Mouse (Mus musculus) neutrophil, adult 5-6 weeks (primary cell): ENCODE measurements around the gene C530025M09Rik. TPM values are rescaled to one million over a fixed set of nuclear protein-coding genes. Genes with fewer than 3 reads are reported as not detected.

Experiments
- ATAC-seq: fragments of 151-379, 151-347 bp; 2 replicates; pipeline ENCODE4 v1.8.0; 2017; ENCODE audit warnings: mild to moderate bottlenecking, moderate TSS enrichment; ENCODE audit not compliant: insufficient number of reproducible peaks, poor library complexity, low FRiP score, severe bottlenecking; ENCODE audit errors: extremely low read depth
- total RNA-seq: library from RNA; stranded (forward); fragments of 200-1000 nt; gene quantifications from 2 replicates; pipeline ENCODE4 v1.2.3, GENCODE M21; 2017

C530025M09Rik gene
- total RNA-seq = not detected in 2 replicates

DNA sequence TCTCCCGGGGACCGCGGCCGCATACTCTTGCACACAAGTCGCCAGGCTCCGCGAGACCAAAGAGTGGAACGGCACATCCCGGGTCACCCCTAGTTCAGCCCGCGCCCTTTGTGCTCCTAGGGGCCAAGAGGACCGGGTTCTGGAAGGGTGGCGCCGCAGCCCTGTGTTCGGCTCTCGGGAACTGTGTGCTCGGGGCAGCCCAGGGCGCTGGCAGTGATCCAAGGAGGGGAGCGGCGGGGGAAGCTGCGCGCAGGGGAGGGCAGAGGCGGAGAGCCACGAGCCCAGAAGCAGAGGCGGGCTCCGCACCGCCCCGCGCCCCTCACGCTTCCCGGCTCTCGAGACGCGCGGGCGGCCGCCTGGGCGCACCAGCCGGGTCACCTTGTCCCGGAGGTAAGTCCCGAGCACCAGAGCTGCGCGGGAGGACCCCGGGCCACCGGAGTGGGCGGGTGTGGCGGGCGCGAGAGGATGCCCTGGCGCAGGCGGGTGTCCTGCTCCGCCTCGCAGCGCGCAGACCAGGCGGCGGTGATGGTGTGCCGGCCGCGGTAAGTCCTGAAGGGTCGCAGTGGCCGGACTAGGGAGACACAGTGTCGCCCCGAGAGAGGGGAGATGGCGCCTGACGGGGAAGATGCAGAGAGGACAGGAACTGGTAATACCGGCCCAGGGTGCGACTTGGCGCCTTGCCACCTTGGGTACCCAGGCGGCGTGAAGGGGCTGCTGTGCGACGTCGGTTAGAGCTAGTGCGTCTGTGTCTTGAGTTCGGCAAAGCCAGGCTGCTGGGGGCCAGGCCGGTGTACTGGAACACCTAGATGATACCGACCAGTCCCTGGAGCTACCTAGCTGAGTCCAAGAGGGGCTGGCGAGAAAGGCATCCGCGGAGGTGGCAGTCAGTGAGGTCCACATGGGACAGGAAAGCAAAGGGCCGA, at the start of gene C530025M09Rik:
TSS of gene C530025M09Rik (minus strand) at position 678 of the 923 bp plus-strand sequence.
- no peak for ATAC-seq

DNA sequence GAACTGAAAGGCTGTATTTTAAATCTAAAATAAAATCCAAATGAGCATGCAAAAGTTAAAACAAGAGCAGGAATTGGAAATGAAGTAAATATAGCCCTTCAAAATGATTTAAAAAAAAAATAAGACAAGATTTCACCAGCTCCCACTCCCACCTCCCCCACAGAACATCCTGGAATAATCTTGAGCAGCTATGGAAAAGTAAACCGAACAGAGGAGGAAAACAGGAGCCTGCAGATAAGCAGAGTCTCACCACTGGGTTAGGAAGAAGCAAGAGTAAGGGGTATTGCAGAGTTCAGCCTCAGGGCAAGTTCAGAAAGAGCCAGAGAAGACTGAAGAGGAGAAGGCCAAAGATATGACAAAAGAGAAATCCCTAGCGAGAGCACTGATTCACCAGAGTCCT, 46.9 kb upstream of the C530025M09Rik start:
- ATAC-seq = no peak

DNA sequence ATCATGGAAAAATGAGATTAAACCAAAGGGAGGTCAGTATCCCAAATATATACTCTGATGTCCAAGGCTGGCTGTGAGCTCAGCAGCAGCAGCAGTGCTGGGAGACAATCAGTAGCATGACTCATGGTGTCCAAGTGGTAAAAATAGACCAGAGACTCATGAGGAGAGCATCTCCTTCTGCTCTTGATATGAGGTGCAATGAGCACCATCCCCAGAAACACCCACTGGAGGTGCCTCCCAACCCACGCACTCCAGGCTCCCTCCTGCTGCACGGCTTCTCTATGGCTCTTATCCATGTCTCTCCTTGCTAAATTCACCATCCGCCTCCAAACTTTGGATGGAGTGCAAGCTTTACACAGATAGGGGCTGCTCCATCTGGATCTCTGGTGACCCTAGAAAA, 42.3 kb upstream of the C530025M09Rik start:
- no peak for ATAC-seq

DNA sequence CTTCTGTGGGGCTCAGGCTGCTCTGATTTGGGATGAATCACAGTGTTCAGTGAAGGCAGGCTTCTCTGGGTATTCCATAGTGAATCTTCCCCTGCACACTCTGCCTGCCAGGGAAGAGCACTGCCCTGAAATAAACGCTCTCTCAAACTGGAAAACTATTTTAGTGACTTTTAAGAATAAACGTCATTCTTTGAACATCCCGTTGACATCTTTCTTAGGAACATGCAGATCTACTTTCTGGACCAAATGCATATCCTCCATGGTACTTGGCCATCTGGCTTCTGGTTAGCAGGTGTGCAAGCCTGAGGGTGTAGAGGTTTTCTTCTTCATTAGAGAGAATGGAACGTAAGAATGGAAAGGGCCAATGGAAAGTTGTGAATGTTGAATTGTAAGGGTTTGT, 41.5 kb upstream of the C530025M09Rik start:
- ATAC-seq = no peak

DNA sequence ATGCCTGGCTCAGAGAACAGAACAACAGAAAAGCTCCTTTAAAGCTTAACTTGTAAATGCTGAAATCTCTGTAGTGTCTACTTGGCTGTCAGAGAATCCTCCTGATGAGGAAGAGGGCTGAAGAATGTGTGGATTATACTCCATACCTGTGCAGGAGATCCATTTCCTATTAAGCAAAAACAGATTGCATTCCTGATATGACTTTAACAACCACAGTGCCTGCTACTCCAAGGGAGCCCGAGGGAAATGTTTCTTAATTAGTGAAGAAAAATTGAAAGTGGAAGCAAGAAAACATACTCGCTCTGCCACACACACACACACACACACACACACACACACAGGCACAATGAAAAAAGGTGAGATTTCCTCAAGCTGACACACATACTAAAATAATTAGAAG, 39.5 kb upstream of the C530025M09Rik start:
- no peak for ATAC-seq

DNA sequence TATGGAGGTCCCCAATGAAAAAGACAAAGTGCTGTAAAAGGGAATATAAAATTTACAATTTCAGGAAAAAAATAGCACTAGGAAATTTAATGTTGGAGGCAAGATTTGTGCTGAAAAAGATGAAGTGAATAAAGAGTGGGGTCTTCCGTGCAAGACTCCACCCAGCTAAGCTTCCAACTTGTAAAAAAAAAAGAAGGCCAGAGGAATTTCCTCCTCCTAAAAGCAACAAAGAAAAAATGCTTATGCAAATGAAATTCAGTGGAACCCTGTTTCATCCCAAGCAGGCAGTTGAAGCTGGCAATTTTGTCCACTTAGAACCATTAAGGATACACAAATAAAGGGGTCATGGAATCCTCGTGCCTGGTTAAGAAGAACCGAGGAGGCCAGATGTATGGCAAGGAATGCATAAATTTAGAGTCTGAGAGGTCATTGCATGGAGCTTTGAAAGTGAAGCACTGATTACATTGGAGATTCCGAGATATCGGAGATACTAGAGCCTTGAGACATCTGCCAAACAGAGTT, 35.0 kb upstream of the C530025M09Rik start:
- no peak for ATAC-seq

DNA sequence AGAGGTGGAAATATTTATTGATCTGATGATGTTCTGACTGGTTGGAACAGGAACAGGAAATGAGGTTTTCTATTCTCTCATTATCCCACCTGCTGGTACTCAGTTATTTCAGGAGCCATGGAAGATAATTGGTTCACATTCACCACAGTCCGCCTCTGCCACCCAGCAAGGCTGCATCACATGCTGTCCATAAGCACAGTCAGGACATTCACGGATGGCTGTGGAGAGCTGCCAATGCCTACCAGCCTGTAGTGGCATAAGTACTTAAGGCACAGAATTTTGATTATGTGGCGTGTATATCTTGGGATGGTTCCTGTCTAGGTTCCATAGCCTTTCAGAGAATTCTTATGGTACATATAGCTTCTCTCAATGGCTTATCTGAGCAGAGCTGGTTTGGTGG, 30.0 kb upstream of the C530025M09Rik start:
- ATAC-seq = no peak

DNA sequence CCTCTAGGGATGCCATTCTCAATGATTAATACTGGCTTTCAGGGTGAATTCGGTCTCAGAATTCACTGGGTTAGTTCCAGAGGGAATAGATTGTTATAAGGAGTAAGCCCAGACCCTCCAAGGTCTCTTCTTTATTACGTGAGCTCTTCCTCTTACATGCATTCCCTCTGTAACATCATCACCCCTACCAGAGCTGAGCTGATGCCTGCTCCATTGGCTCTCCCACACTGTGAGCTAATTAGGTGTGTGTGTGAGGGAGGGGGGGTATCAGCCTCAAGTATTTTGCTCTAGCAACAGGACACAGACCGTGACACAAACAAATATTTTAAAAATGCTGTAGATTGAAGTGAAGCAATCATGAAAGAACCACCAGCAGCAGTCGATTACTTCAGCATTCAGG, 17.8 kb upstream of the C530025M09Rik start:
- ATAC-seq = no peak

DNA sequence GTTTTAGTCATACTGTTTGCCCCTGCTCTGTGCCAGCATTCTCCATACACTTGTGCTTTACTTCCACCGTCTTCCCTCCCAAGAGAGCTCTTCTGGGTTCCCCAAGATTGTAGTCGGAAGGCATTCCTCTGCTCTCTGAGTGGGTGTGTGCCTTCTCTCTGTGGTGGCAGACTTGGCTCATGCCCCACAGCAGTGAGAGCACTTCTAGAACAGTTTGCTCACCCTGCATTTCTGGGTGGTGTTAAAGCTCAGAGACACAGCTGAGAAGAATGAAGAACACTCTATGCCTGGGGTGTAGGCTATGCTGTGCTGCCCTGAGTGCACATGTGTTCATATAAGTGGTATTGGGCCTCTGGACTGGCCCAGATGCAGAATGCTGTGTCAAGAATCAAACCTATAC, 13.6 kb upstream of the C530025M09Rik start:
- no peak for ATAC-seq

DNA sequence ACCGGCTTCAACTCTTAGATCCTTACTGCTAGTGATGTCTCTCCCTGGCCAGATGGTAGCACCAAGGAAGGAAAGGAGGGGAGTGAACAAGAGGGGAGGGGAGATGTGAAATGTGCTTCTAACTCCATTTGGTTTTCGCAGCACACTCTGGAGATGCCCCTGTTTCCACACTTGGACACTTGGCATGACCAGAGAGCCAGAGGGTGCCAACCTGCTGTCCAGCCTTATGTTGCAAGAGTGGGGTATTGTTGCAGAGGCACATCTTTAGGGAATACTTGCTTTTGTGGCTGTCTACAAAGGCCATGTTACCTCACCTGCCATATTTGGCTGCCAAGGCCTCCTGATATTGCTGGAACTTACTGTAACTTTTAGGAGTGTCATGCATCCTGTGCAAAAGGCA, 8.7 kb upstream of the C530025M09Rik start:
- no peak for ATAC-seq

DNA sequence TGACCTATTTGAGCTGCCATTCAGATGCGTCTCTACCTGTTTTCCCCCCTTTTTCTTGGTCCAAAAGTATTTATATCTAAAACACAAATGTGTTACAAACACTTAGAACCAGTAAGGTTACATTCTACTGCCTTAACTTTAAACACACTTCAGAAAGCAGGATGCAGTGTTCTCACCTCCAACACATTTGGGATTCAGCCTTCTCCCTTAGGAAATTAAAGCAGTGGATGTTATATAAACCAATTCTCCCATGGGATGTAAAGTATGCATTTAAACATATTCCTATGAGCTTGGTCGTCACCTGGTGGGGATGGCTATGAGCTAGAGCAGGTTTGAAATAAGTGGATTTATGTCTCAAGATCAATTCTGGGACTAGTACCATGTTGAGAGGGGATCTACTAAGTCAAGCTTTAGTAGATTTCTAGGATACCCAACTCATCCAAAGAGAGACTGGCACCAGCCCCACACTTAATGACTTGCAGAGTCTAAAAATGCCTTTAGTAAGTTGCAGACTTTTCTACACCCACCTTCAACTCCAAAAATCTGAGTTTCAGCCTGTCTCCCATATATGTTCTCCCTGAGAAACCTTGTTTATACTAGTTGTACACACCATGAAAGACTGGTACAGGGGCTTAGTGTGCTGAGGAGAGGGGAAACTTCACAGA, 5.6 kb upstream of the C530025M09Rik start:
- no peak for ATAC-seq

DNA sequence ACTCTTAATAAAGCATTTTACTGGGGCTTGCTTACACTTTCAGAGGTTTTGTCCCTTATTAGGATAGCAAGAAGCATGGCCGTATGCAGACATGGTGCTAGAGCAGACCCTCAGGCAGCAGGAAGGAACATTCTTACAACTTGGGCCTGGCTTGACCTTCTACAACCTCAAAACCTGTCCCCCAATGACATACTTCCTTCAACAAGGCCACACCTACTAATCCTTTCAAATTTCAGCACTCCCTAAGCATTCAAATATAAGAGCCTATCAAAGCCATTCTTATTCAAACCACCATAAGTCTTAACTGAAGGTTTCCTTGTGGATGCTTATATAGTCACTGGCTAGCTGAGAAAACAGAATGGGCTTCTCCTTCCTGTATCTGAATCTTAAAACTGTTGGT, 4.1 kb upstream of the C530025M09Rik start:
- no peak for ATAC-seq

DNA sequence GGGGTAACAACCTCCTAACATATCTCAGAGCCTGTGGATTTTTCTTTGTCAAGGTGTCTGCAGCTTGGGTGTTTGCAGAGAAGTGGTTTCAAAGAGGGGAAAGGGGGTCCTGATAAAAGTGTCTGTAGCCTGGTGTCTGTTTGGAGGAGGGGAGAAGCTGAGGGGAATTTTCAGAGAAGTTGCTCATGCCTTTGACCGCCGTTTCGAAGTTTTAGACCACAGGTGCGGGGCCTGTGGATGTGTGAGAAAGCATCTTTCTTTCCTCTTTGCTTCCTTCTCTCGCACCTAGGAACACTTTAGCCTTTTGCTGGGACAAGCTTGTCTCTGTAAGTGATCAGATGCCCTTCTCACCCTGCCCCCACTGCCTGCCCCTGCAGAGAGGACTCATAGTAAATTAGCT, 1.3 kb upstream of the C530025M09Rik start:
- no peak for ATAC-seq

DNA sequence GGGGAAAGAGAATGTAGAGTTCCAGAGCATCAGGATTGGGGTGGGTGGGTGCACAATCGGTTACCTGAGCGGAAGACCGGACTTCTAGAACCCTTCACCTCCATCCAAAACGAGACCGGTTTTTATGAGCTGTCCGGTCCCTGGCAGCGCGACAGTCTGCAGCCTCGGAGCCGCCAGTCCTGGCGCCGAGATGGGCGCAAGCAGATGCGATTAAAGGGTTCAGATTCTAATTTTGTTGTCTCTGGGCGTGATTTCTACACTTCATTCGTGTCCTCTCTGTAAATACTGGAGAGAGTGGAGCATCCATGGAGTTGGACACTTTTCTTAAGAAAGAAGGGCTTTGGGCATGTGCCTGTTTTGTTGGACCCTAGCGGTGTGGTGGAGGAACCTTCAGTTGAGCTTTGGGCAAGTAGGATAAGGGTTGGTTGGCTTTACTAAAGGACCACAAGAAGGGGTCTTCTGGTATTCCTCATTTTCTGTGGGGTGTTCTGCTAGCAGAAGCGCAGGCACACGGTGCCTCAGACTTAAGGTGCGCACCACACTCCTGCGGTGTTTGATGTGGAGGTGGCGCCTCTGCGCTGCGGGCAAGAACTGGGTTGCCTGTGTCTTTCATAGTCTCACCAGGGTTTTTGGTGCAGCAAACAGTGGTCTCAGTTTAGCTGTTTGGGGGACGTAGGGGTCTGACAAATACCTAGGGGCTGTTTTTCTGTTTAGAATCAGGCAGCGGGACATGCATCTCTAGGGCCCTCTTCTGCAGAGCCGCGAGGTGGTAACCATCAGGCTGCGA, 639 bp upstream of the C530025M09Rik start:
- no peak for ATAC-seq

DNA sequence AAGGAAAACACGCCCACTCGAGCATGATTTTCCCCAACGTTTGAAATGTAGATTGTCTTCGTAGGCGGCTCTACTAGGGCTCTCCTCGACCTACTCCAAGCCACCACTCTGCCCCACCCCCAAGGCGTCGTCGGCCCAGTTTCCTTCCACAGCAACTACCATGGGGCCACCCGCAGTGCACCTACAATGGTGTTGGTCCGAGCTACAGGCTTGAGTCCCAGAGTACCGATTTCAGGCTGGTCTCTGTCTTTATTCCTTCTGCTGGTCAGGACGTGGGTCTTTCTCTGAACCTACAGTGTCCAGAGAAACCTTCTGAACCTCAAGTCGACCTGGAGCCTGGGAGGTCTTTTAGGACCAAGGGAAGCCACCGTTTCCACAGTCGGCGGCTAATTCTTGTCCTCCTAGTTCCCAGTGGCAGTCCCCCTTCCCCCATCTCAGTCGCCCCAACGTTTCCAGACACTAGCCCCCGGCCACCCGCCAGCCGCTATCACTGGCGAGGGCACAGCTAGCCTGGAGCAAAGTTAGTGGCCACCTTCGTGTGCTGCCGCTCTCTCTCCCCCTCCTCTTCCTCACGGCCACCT, 968 bp downstream of the C530025M09Rik start:
- no peak for ATAC-seq

DNA sequence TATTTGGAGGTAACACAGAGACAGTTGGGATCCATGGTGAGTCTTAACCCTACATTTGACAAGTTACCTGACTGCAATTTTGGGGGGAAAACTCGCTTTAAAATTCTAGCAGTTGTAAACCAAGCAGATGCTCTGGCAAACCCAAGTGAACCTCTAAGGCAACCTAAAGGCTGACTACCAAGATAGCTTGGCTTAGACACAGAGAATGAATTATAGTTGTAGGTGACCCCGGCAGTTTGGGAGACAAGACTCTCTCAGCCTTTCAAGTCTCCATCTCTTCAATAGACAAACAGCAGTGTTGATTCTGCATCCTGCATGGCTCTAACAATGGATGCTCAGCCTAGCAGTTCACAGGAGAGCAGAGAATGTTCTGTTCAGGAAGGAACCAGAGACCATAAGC, 2.1 kb downstream of the C530025M09Rik start, which contains the start of gene Syndig1:
TSS of gene Syndig1 (plus strand) at position 301 of the 400 bp plus-strand sequence.
- no peak for ATAC-seq

DNA sequence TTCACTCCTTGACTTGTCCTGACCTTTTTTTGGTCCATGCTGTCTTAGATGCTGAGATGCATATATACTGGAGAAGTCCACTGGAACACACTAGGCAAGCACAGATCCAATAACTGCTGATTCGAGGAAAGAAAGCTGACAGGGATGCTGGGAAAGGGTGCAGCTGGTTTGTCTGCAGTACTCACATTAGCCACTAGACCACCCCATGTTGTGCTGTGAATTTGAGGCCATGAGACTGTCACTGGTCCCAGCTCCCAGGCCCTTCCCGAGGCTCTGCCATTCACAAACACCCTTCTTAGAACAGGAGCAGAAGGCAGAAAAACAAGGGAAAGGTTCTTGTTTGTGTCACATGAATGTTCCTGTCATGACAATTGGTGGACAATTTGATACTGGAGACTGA, 10.8 kb downstream of the C530025M09Rik start:
- ATAC-seq = no peak

DNA sequence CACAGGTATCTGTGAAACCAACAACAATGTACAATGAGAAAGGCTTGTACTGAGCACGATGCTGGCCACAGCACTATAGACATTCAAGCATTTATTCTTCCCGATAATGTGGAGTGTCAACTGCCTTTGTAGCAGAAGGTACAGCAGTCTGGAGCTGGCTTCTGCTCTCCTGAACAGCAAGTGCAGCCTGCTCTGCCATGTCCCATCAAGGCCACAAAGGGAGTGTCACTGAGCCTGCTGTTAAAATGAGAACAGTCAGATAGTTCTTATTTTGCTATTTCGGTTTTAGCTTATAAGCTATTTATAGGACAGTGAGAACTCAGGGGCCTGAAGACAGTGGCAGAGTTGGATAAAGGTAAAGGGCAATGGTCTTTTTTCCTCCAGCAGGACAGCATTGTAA, 11.3 kb downstream of the C530025M09Rik start:
- no peak for ATAC-seq

DNA sequence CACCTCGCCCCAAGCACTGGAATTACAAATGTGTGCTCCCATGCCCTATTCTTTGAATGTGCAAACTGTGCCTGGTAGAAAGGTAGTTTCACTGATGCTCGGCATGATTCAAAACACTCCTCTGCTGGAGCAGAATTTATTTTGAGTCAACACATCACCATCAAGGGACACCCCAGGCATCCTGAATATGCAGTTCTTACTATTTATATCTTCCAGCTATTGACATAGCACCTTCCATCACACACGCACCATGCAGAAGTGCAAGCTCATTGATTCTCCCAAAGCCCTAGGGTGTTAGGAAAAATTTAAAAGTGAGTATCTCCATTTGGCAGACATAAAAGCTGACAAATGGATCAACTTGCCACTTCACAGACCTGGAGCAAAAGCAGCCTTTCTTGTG, 12.6 kb downstream of the C530025M09Rik start:
- ATAC-seq = no peak
